Mouse (Mus musculus) ES-E14 (cell line): ENCODE results near the gene Hs1bp3. TPM values are rescaled to one million over a fixed set of nuclear protein-coding genes. Genes with fewer than 3 reads are reported as not detected.

Experiments used
- DNase-seq: peaks from one replicate; pipeline ENCODE4 v3.0.0-alpha.2; 2013; ENCODE audit warnings: low read depth, low spot score
- H3K27ac ChIP-seq: 2 replicates; pipeline ENCODE4 v1.5.1; 2012; ENCODE audit warnings: low read depth, mild to moderate bottlenecking, low read length, moderate library complexity, mixed read lengths; ENCODE audit not compliant: poor library complexity, insufficient read depth, severe bottlenecking
- H3K36me3 ChIP-seq: 2 replicates; pipeline ENCODE4 v1.6.1; 2012; ENCODE audit warnings: mild to moderate bottlenecking, low read length, moderate library complexity, mixed read lengths; ENCODE audit not compliant: control insufficient read depth, poor library complexity, insufficient read depth, severe bottlenecking
- H3K4me1 ChIP-seq, 2 experiments: fragments of 150-350 bp in 1 of 2; sonication (generic) in 1 of 2; 2 replicates each; pipeline ENCODE4 v1.6.1; 2012; ENCODE audit warnings: low read length in 2 of 2, mild to moderate bottlenecking in 1 of 2, mixed read lengths in 1 of 2; ENCODE audit not compliant: control insufficient read depth in 2 of 2, insufficient read depth in 2 of 2, poor library complexity in 1 of 2
- H3K4me3 ChIP-seq, 2 experiments: fragments of 150-350 bp in 1 of 2; sonication (generic) in 1 of 2; 2 replicates each; pipeline ENCODE4 v1.5.1; 2012; ENCODE audit warnings: low read length in 2 of 2, low read depth in 1 of 2, mild to moderate bottlenecking in 1 of 2, mixed read lengths in 1 of 2; ENCODE audit not compliant: insufficient read depth in 1 of 2, poor library complexity in 1 of 2, severe bottlenecking in 1 of 2
- H3K9ac ChIP-seq: 2 replicates; pipeline ENCODE4 v1.6.1; 2012; ENCODE audit warnings: low read depth, mild to moderate bottlenecking, low read length, mixed read lengths; ENCODE audit not compliant: poor library complexity, insufficient read depth, severe bottlenecking
- H3K9me3 ChIP-seq: fragments of 150-350 bp; sonication (generic); 2 replicates; pipeline ENCODE4 v1.6.1; 2012; ENCODE audit warnings: low read depth, mild to moderate bottlenecking, low read length; ENCODE audit not compliant: control insufficient read depth, insufficient read depth
- CHD2 ChIP-seq: IDR thresholded peaks from 2 replicates; pipeline ENCODE4 v1.6.1; 2014; ENCODE audit warnings: mild to moderate bottlenecking, low read depth, low read length, inconsistent platforms
- HCFC1 ChIP-seq: IDR thresholded peaks from 2 replicates; pipeline ENCODE4 v1.6.1; 2012; ENCODE audit warnings: low read length, inconsistent platforms, borderline replicate concordance; ENCODE audit not compliant: insufficient read depth
- MAFK ChIP-seq: IDR thresholded peaks from 2 replicates; pipeline ENCODE4 v1.6.1; 2014; ENCODE audit warnings: mild to moderate bottlenecking, low read depth, low read length, inconsistent platforms; ENCODE audit not compliant: insufficient read depth
- ZC3H11A ChIP-seq: IDR thresholded peaks from 2 replicates; pipeline ENCODE4 v1.6.1; 2012; ENCODE audit warnings: low read depth, mild to moderate bottlenecking, inconsistent platforms, low read length, borderline replicate concordance
- ZNF384 ChIP-seq: IDR thresholded peaks from 2 replicates; pipeline ENCODE4 v1.6.1; 2012; ENCODE audit warnings: low read depth, low read length, inconsistent platforms
- in situ Hi-C, 2 experiments: fragments of 600-800 bp; cut with MboI; formaldehyde crosslinking; loops; one replicate each; pipeline ENCODE4 v1.15.1; 2025; ENCODE audit warnings: low sequenced_read_pairs in 2 of 2, inconsistent platforms in 1 of 2; ENCODE audit not compliant: unreplicated experiment in 2 of 2
- total RNA-seq: library from RNA; depleted of rRNA; stranded (reverse); fragments of 300-350 nt; gene quantifications from 2 replicates; pipeline ENCODE4 v1.2.3, GENCODE M21; 2012

The Hs1bp3 gene
- total RNA-seq, 1 experiment, result 7.9 TPM

DNA sequence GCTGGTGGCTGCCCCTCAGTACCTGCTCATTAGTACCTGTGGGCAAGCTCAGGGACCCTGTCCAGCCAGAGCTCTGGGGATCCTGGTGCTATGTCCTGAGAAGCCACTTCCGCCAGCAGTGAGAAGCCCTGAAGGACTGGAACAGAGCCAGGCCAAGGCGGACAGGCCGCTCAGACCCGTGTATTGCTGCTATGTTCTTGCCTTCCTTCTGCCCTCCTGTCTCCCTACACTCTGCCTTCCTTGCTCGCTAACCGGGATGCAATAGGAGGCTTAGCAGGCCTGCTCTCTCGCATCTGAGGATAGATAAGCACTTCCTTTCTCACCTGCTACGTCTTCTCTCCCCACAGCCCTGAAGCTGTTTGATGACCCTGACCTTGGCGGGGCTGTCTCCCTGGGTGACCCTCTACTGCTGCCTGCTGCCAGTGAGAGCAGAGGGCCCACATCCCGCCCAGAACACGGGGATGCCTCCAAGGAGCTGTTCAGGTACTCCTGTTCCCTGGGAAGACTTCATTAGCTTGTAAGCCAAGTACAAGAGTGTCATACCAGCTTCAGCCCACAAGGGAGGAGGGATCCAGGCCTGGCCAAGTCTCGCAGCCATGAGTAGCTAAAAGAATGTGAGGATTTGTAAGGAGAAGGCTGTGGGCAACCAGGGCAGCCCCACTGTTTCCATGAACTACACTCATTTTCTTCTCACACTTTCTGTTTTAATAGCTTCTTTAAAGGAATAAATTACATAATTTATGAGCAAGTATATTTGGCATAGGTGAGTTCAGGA lies 24.2 kb downstream of the Hs1bp3 start:
- in situ Hi-C loops, result no loop called here
- TF ChIP-seq MAFK (no peak), CHD2 (no peak)
- no peak overlapping the region for H3K4me3 ChIP-seq
- H3K36me3 ChIP-seq, result peaks cover 32% of the 10 kb centered on the region
- H3K27ac ChIP-seq, result no peak overlapping the region
- H3K9ac ChIP-seq, result no peak overlapping the region
- no peak for DNase-seq
- no peaks in the 10 kb centered on the region for H3K9me3 ChIP-seq
- H3K4me1 ChIP-seq, result peaks cover 0 to 15% of the 10 kb centered on the region in 2 experiments; a peak in 1 of 4 replicates

GRCm38 (mm10) chr12:8338491-8338890 lies 25.3 kb downstream of the Hs1bp3 start:
- in situ Hi-C loops, result no loop called here
- no peaks in the 10 kb centered on the region for H3K9me3 ChIP-seq
- no peak overlapping the region for H3K9ac ChIP-seq
- TF ChIP-seq MAFK (no peak), ZNF384 (no peak), CHD2 (no peak), HCFC1 (no peak), ZC3H11A (no peak)
- no peak for DNase-seq
- peaks cover 0 to 15% of the 10 kb centered on the region in 2 experiments; a peak in 1 of 4 replicates for H3K4me1 ChIP-seq
- H3K27ac ChIP-seq, result no peak overlapping the region
- peaks cover 33% of the 10 kb centered on the region for H3K36me3 ChIP-seq
- no peak overlapping the region for H3K4me3 ChIP-seq

- no peak for TF ChIP-seq ZNF384
- TF ChIP-seq CHD2, result no peak
- TF ChIP-seq MAFK, result no peak
- DNase-seq, result no peak
- H3K9me3 ChIP-seq, result no peaks in the 10 kb centered on the region
- H3K36me3 ChIP-seq, result peaks cover 33% of the 10 kb centered on the region
- H3K4me3 ChIP-seq, result no peak overlapping the region
- H3K27ac ChIP-seq, result no peak overlapping the region
- in situ Hi-C loops, result no loop called here
- H3K9ac ChIP-seq, result no peak overlapping the region
- H3K4me1 ChIP-seq, result peaks cover 0 to 15% of the 10 kb centered on the region in 2 experiments; a peak in 1 of 4 replicates
Measured at GRCm38 (mm10) chr12:8338918-8339317, 25.7 kb downstream of the Hs1bp3 start.

DNA sequence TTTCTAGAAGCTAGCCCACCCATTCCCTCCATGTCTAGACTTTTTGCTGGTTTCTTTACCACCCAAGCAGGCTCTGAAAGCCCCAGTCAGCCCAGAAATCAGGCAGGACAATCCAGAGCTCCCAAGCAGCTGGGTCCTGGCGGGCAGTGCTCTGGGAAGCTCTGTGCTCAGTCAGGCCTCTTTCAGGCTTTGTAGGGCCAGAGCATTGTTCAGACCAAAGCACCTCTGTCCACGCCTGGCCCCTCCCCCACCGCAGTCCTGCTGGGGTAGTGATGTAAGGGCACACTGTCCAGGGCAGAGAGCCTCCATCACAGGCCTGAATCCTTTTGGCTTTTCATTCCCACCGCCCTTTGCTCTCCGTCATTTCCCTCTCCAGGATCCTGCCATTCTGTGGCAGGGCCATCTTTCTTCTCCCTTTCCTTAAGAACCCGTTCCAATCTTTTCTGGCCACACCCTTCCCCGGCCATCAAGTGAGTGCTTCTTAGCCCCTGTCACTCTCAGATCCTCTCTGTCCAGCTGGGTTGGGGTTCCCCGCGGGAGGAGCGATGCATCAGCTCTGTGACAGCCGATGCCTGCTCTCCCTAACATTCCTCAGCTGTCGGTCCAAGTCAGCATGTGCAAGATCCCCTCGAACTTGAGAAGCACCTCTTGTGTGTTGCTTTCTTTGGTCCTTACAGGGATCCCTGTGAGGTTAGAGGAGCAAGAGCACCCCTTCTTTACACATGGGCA lies 26.5 kb downstream of the Hs1bp3 start:
- no peak for DNase-seq
- in situ Hi-C loops, result no loop called here
- no peaks in the 10 kb centered on the region for H3K9me3 ChIP-seq
- no peak overlapping the region for H3K27ac ChIP-seq
- H3K4me1 ChIP-seq, result peaks cover 0 to 15% of the 10 kb centered on the region in 2 experiments; a peak in 1 of 4 replicates
- TF ChIP-seq HCFC1, result no peak
- TF ChIP-seq CHD2, result no peak
- TF ChIP-seq MAFK, result no peak
- TF ChIP-seq ZC3H11A, result no peak
- no peak for TF ChIP-seq ZNF384
- no peak overlapping the region for H3K9ac ChIP-seq
- H3K4me3 ChIP-seq, result no peak overlapping the region
- H3K36me3 ChIP-seq, result peaks cover 33% of the 10 kb centered on the region
